Mouse (Mus musculus) C2C12 (cell line): Measurements from ENCODE around the gene Lrp6.

Source experiments
- CTCF ChIP-seq: IDR thresholded peaks from one replicate; pipeline ENCODE4 v1.5.1; 2011; ENCODE audit not compliant: control insufficient read depth, insufficient read depth, insufficient read length
- MYOD1 ChIP-seq: IDR thresholded peaks from one replicate; pipeline ENCODE4 v1.6.1; 2011; ENCODE audit warnings: low read depth; ENCODE audit not compliant: control insufficient read depth, insufficient read length

DNA sequence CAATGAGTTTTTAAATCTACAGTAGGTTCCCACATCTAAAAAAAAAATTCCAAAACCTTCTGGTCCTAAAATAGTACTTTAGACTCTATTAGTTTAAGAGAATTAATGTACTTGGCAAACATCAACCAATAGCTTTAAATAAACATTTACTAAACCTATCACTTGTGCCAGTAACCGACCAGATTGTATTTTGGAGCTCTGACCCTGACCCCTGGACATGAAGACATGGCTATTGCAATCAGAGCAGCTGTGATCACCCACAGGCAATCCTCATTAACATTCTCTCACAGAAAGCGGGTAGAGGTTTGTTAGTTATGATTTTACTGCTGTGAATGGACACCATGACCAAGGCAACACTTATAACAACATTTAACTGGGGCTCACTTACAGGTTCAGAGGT lies 67.7 kb downstream of the Lrp6 start:
- TF ChIP-seq CTCF (no peak), MYOD1 (no peak)
